In genomic region chr6:35265580-35266278, GRCm38 (mm10) we compare ENCODE assay signal across 24 mouse cellular contexts. TPM values are rescaled to one million over a fixed set of nuclear protein-coding genes. Genes with fewer than 3 reads are reported as not detected.
A peak's percentile ranks its signal among the peaks of the same experiment; 100 is the strongest.
DNase-seq lines count a peak whose midpoint lies in the region; ATAC-seq and TF ChIP-seq lines count a peak whose summit lies in the region.
"Had no signal": no experiment of that assay in that cellular context is flagged by ENCODE, and none has a peak within 500 bp of the region (broad histone marks: within the 10 kb centered on the region; RNA-seq: fewer than 3 reads in every experiment).

No protein-coding gene starts in this region.

- H3K27ac ChIP-seq in heart, postnatal 0 days (ENCODE audit: low read depth) = peak overlapping the region; percentile 61
- H3K27ac ChIP-seq in limb, embryonic 12.5 days = peak overlapping the region; percentile 81
- H3K27ac ChIP-seq in limb, embryonic 10.5 days = no peak overlapping the region
- H3K27ac ChIP-seq: forebrain, embryonic 12.5 days; hindbrain, embryonic 13.5 days; intestine, embryonic 15.5 days had no signal

- 0 out of 2 replicates have a peak, but pooled peaks cover 2% of the 10 kb centered on the region for H3K4me1 ChIP-seq in heart, postnatal 0 days (ENCODE audit: control insufficient read depth, insufficient read depth)
- peaks cover 7% of the 10 kb centered on the region for H3K4me1 ChIP-seq in limb, embryonic 12.5 days (replicated peaks)
- no peaks in the 10 kb centered on the region for H3K4me1 ChIP-seq in limb, embryonic 10.5 days
- H3K4me1 ChIP-seq: forebrain, embryonic 12.5 days; hindbrain, embryonic 13.5 days; intestine, embryonic 15.5 days had no signal

- H3K79me2 ChIP-seq in myocyte (ENCODE audit: control insufficient read depth, insufficient read depth) = no peaks in the 10 kb centered on the region

- peak; percentile 32; the same call in 1 of the 2 replicates for ATAC-seq in frontal cortex, adult (ENCODE audit: low TSS enrichment)
- peak; percentile 80 for ATAC-seq in heart, postnatal 0 days (ENCODE audit: insufficient read depth, low read depth)
- ATAC-seq in limb, embryonic 12.5 days (ENCODE audit: insufficient number of reproducible peaks, insufficient read depth, low FRiP score, low TSS enrichment, low read depth) = peak; percentile 69; the same call in 1 of the 2 replicates
- ATAC-seq: activated CD4-positive, CD25-positive, alpha-beta regulatory T cell, adult 4 months; CD4-positive, CD25-positive, alpha-beta regulatory T cell, adult 4 months; intestine, embryonic 15.5 days; Patski had no signal

- TF ChIP-seq CTCF in heart, postnatal 0 days (IDR thresholded peaks at IDR 0.05; ENCODE audit: low read depth) = no peak

- H3K4me2 ChIP-seq in heart, postnatal 0 days (ENCODE audit: low read depth, low read length) = peak overlapping the region; percentile 14; the same call in 1 of the 2 replicates
- H3K4me2 ChIP-seq in limb, embryonic 12.5 days = no peak overlapping the region
- H3K4me2 ChIP-seq in myocyte (ENCODE audit: low read depth) = no peak overlapping the region
- H3K4me2 ChIP-seq: forebrain, embryonic 12.5 days; heart, embryonic 12.5 days; hindbrain, embryonic 13.5 days; intestine, embryonic 15.5 days had no signal

- no peak for TF ChIP-seq POLR2A in myocyte (IDR thresholded peaks at IDR 0.05; ENCODE audit: insufficient read length, low read depth)

- TF ChIP-seq EP300 in heart, postnatal 0 days (IDR thresholded peaks at IDR 0.05; ENCODE audit: low read depth) = no peak

- H3K9me3 ChIP-seq in heart, postnatal 0 days (replicated peaks; ENCODE audit: control insufficient read depth, low read length) = no peaks in the 10 kb centered on the region
- peaks cover 4% of the 10 kb centered on the region; the same call in 1 of the 2 replicates for H3K9me3 ChIP-seq in limb, embryonic 12.5 days
- no peaks in the 10 kb centered on the region for H3K9me3 ChIP-seq in limb, embryonic 10.5 days (replicated peaks)
- H3K9me3 ChIP-seq: forebrain, embryonic 12.5 days; heart, embryonic 12.5 days; intestine, embryonic 15.5 days had no signal

- 56% methylated on average over 15 of the region's 15 CpGs for WGBS in heart, postnatal 0 days
- 81% methylated on average over 15 of the region's 15 CpGs for WGBS in limb, embryonic 12.5 days
- 90% methylated on average over 15 of the region's 15 CpGs for WGBS in limb, embryonic 10.5 days

- H3K9ac ChIP-seq in heart, postnatal 0 days (replicated peaks; ENCODE audit: low read depth, low read length) = no peak overlapping the region
- H3K9ac ChIP-seq in limb, embryonic 12.5 days (replicated peaks) = no peak overlapping the region
- H3K9ac ChIP-seq: forebrain, embryonic 12.5 days; heart, embryonic 12.5 days; hindbrain, embryonic 13.5 days; intestine, embryonic 15.5 days had no signal

- peaks cover 28% of the 10 kb centered on the region for H3K36me3 ChIP-seq in heart, postnatal 0 days (replicated peaks; ENCODE audit: control insufficient read depth, insufficient read depth, low read length)
- H3K36me3 ChIP-seq in limb, embryonic 12.5 days = peaks cover 42% of the 10 kb centered on the region
- peaks cover 45% of the 10 kb centered on the region for H3K36me3 ChIP-seq in limb, embryonic 10.5 days
- H3K36me3 ChIP-seq in myocyte (ENCODE audit: control insufficient read depth, insufficient read depth) = peaks cover 18% of the 10 kb centered on the region

- H3ac ChIP-seq in myocyte (ENCODE audit: control insufficient read depth, insufficient read length) = no peak overlapping the region

- no peaks in the 10 kb centered on the region for H3K27me3 ChIP-seq in heart, postnatal 0 days (ENCODE audit: control insufficient read depth, insufficient read depth, low read length)
- H3K27me3 ChIP-seq in limb, embryonic 12.5 days = no peaks in the 10 kb centered on the region
- no peaks in the 10 kb centered on the region for H3K27me3 ChIP-seq in limb, embryonic 10.5 days (ENCODE audit: low read depth, poor library complexity, severe bottlenecking)
- no peaks in the 10 kb centered on the region for H3K27me3 ChIP-seq in myocyte (ENCODE audit: control insufficient read depth, insufficient read depth, insufficient read length)
- H3K27me3 ChIP-seq: forebrain, embryonic 12.5 days; heart, embryonic 12.5 days; hindbrain, embryonic 13.5 days; intestine, embryonic 15.5 days; megakaryocyte, embryonic 14.5 days; Patski had no signal

- no peak overlapping the region for H3K4me3 ChIP-seq in heart, postnatal 0 days (ENCODE audit: low read depth, low read length)
- H3K4me3 ChIP-seq in limb, embryonic 12.5 days (replicated peaks) = no peak overlapping the region
- no peak overlapping the region for H3K4me3 ChIP-seq in limb, embryonic 10.5 days
- H3K4me3 ChIP-seq in myocyte = no peak overlapping the region
- H3K4me3 ChIP-seq: forebrain, embryonic 12.5 days; heart, embryonic 12.5 days; hindbrain, embryonic 13.5 days; intestine, embryonic 15.5 days; megakaryocyte, embryonic 14.5 days had no signal

- DNase-seq in frontal cortex, postnatal 14 days (ENCODE audit: low spot score in 2 of 2) = no peak
- peak; percentile 40 for DNase-seq in heart, postnatal 0 days (ENCODE audit: low spot score)
- no peak for DNase-seq in heart, postnatal 4 days
- DNase-seq in limb, embryonic 10.5 days (ENCODE audit: low spot score) = no peak
- DNase-seq in adrenal gland, postnatal 4 days (ENCODE audit: low spot score in 2 of 2) = no peak
- DNase-seq: adrenal gland, postnatal 14 days; cerebellum, adult 11 months; cerebellum, postnatal 10 days; gastrocnemius, postnatal 25 days; lung, adult 2 months; midbrain, embryonic 14.5 days; retina, postnatal 1 day; right cerebral cortex, postnatal 4 days had no signal

TF ChIP-seq in myocyte, 11 proteins besides CTCF, POLR2A, EP300 and RAD21:
- peak; percentile 76 for TF ChIP-seq POLR2AphosphoS2 (IDR thresholded peaks at IDR 0.05; ENCODE audit: insufficient read length, low read depth)
- TF ChIP-seq TCF12 (IDR thresholded peaks at IDR 0.05; ENCODE audit: insufficient read depth, poor library complexity, severe bottlenecking) = no peak
- TF ChIP-seq MAX (IDR thresholded peaks at IDR 0.05; ENCODE audit: low read depth) = no peak
- no peak for TF ChIP-seq MYOG (IDR thresholded peaks at IDR 0.05; ENCODE audit: control insufficient read depth in 1 of 3, insufficient read depth in 1 of 3, insufficient read length in 2 of 3, low read depth in 2 of 3)
- TF ChIP-seq SRF (IDR thresholded peaks at IDR 0.05; ENCODE audit: control insufficient read depth, insufficient read length, low read depth) = no peak

RNA-seq across cellular contexts. Expression of gene Slc13a4, which starts 42.2 kb away (rescaled TPM):
- 0.11 TPM in 1 of 2 replicates, not detected in the other for total RNA-seq in heart, postnatal 0 days (2014; rRNA removed; ENCODE audit: low replicate concordance)
- 0.22 TPM in 2 replicates for polyA plus RNA-seq in heart, postnatal 0 days (2015; fragmentation: Nextera tagmentation; extraction: Ambion mirVana)
- under 1 TPM; 0.14 to 0.19 TPM for total RNA-seq in heart, postnatal 4 days (2021)
- polyA plus RNA-seq in limb, embryonic 12.5 days (2016; fragmentation: Nextera tagmentation; extraction: Ambion mirVana) = 0.14 and 0.21 TPM in 2 replicates
- polyA plus RNA-seq in limb, embryonic 10.5 days (2016; fragmentation: Nextera tagmentation; extraction: Ambion mirVana) = 0.38 and 0.40 TPM in 2 replicates
- polyA plus RNA-seq in myocyte (2012; fragmentation: generic; extraction: Trizol) = 0.04 TPM
- total RNA-seq in adrenal gland, postnatal 4 days (2021) = under 1 TPM; 0.45 to 0.62 TPM
- polyA plus RNA-seq: Patski had no signal
